Mouse (Mus musculus) regulatory T cell (primary cell): ENCODE measurements around the gene Mea1.

ENCODE experiments used
- in situ Hi-C: fragments of 300-600 bp; cut with MboI, MseI; formaldehyde crosslinking; loops from one replicate; pipeline ENCODE4 v1.15.1; 2025; ENCODE audit warnings: high pct_unique_total_duplicates

The Mea1 gene

GRCm38 (mm10) chr17:46678416-46678815 lies at the start of gene Mea1:
Gene Mea1, plus strand, starts transcription at chr17:46678793.
- in situ Hi-C loops: no loop called here

- in situ Hi-C loops: no loop called here
Observed at GRCm38 (mm10) chr17:46629685-46630441, 48.7 kb upstream of the Mea1 start.

- in situ Hi-C loops: no loop called here
Observed at GRCm38 (mm10) chr17:46636831-46637523, 41.6 kb upstream of the Mea1 start.

- in situ Hi-C loops: no loop called here
Observed at GRCm38 (mm10) chr17:46639929-46640328, 38.7 kb upstream of the Mea1 start.

GRCm38 (mm10) chr17:46642060-46642459 lies 36.5 kb upstream of the Mea1 start:
- in situ Hi-C loops: no loop called here

DNA sequence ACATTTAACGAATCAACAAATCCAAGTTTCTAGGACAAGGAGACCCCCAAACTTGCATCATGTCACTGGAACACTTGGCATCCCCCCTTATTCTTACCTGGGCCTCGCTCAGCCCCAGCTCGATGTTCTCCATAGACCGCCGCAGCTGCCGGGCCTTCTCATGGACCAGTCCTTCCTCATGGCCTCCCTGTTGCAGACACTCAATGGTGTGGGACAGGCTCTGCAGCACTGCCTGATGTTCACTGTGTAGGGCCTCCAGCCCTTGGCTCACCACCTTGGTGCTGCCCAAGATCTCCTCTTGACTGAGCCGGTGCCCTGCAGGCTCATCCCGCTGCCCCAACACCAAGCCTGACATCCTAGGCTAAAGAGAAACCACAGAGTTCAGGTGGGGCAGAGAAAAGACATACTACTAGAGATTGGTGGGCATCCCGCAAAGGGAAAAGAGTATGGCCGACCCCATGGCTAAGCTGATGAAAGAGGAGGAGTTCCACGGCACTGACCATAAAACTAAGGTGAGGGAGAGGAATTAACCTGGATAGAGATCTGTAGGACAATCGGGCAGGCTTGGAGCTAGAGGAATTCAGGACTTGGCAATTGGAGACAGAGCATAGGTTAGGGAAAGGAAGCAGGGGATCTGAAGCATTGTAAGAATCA lies 34.3 kb upstream of the Mea1 start:
- in situ Hi-C loops: no loop called here

GRCm38 (mm10) chr17:46644916-46645475 lies 33.6 kb upstream of the Mea1 start:
- in situ Hi-C loops: no loop called here

DNA sequence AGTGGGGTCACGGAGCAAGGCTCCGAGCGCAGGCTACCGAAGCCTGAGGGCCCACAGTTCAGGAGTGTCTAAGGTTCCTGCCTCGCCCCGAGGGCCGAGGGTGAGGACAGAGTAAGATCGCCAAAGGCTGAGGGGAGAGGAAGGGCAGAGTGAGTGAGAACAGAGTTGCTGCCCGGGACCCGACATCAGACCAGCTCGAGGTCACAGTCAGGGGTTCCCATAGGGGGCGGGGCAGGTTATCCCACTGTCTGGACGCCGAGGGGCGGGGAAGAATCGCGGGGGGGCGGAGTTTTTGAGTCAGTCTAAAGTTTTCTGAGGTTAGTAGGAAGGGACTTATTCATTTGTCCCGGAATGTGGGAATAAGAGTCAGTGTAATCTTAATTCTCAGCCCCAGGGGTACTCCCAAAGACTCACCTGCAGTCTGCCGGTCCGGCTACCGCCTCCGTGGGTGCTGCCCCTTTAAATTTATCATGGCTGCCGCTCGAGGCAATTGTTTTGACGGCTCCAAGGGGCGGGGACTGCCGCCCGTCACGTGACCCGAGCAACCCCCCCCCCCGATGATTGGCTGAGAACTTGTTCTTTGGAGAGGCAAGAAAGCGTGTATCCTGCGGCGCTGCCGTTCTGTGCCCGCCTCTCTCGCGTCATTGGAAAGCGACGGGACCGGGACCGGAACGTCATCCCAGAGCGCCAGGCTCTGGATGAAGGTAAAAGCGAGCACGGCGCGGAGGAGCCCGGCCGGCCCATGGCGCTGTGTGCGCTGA lies 32.9 kb upstream of the Mea1 start, which contains the start of the genes Klc4 and Mrpl2:
Gene Klc4, minus strand, starts transcription at position 462 of the 761 bp plus-strand sequence.
Gene Mrpl2, plus strand, starts transcription at position 669 of the 761 bp plus-strand sequence.
- in situ Hi-C loops: no loop called here

GRCm38 (mm10) chr17:46646322-46646662 lies 32.3 kb upstream of the Mea1 start:
- in situ Hi-C loops: no loop called here

DNA sequence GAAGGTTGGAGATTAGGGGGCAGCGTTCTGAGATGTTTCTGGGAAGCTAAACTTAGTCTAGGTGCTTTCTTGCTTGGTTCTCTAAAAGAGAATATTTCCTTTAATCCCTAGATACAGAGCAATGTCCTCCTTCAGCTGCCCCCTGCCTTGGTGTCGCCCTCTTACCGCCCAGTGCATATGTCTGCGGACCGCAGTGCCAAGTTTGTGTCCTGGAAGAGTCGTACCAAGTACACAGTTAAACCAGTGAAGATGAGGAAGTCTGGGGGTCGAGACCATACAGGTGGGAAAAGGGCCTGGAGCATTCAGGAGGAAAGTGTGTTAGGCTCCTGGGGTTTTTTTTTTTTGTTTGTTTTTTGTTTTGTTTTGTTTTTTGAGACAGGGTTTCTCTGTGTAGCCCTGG lies 31.3 kb upstream of the Mea1 start:
- in situ Hi-C loops: no loop called here

- in situ Hi-C loops: no loop called here
Observed at GRCm38 (mm10) chr17:46648436-46648835, 30.2 kb upstream of the Mea1 start.

- in situ Hi-C loops: no loop called here
Observed at GRCm38 (mm10) chr17:46649811-46650210, 28.8 kb upstream of the Mea1 start.

DNA sequence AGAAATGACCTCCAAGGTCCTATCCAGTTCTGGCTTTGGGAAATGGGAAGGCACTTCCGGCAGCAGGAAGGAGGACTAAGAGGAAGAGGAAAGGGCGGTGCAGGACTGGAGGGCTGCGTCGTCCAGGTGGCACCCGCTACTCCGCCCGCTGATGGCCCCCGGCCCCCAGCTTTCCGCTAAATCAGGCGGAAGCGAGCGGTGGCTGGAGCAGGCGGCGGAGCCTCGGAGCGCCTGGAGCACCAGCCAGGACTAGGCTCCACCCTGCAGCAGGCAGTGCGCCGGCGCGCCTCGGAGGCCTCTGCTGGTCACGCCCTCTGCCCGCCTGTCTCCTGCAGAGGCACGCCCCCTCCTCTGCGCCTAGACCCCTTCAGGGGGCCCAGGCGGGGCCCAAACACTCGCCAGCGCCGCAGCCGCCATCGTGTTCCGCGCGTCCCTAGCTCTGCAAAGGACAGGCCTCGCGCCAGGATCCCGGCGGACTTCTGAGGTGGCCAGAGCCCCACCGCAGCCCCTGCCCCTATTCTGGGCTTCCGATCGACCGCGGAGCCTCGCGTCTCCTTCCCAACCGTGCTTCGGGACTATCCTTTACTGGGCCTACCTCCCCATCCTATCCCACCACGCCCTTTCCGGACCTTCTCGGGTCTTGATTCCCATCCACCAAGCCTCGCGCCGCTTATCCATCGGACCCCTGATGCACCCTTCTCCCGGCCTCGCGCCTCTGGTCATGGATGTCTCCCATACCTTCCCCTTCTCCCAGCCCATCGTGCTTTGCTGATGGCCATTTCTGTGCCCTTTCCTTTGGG lies 28.2 kb upstream of the Mea1 start, which contains the start of gene Cul7:
Gene Cul7, plus strand, starts transcription at position 106 of the 800 bp plus-strand sequence.
- in situ Hi-C loops: no loop called here

DNA sequence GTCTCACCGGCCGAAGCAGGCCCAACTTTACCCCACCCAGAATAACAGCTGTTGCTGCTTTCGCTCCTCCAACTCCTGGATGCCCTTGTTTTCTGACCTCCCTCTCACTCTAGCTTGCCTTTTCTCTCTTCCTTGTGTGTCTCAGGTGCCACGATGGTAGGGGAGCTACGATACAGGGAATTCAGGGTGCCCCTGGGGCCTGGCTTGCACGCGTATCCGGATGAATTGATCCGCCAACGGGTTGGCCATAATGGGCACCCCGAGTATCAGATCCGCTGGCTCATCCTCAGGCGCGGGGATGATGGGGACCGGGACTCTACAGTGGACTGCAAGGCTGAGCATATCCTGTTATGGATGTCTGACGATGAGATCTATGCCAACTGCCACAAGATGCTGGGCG lies 27.3 kb upstream of the Mea1 start:
- in situ Hi-C loops: no loop called here

DNA sequence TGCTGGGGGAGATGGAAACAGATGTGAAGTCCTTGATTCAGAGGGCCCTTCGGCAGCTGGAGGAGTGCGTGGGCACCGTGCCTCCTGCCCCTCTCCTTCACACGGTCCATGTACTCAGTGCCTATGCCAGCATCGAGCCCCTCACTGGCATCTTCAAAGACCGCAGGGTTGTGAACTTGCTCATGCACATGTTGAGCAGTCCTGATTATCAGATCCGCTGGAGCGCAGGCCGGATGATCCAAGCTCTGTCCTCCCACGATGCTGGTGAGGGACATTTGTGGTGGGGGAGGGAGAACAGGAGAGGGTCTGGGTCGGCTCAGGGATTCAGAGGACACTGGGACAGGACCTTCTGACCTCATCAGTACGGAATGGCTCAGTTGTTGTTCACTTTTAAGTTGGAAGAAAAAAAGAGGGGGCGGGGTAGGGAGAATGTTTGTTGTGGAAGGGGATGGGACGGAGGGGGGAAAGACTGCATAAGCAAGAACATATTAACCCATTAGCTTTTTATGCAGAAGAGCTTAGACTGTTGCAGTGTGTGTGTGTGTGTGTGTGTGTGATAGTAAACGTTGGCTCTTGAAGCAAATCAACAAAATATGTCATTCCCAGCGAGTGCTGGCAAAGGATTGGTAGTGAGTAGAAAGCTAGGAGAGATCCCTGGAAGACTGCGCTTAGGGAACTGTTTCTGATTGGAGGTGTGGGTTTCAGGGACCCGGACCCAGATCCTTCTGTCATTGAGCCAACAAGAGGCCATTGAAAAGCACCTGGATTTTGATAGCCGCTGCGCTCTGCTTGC lies 26.6 kb upstream of the Mea1 start:
- in situ Hi-C loops: no loop called here

- in situ Hi-C loops: no loop called here
Observed at GRCm38 (mm10) chr17:46656054-46656453, 22.5 kb upstream of the Mea1 start.

DNA sequence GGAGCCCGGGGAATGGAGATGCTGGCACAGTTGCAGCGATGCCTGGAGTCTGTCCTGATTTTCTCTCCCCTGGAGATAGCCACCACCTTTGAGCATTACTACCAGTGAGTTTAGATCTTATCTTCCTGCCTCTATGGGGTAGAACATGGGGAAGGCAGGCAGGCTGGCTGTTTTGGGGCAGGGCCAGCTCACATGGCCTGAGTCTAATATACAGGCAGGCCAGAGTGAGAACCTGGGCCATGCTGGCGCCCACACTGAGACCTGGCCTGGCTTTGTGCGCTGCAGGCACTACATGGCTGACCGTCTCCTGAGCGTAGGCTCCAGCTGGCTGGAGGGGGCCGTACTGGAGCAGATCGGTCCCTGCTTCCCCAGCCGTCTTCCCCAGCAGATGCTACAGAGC lies 17.2 kb upstream of the Mea1 start:
- in situ Hi-C loops: loop anchor here (5.0 kb wide), 1 partner anchor 61 kb away; no protein-coding TSS in a partner anchor

GRCm38 (mm10) chr17:46661981-46662380 lies 16.6 kb upstream of the Mea1 start:
- in situ Hi-C loops: loop anchor here (5.0 kb wide), 1 partner anchor 60 kb away; no protein-coding TSS in a partner anchor

GRCm38 (mm10) chr17:46662730-46663129 lies 15.9 kb upstream of the Mea1 start:
- in situ Hi-C loops: loop anchor here (5.0 kb wide), 1 partner anchor 60 kb away; no protein-coding TSS in a partner anchor

GRCm38 (mm10) chr17:46667712-46668111 lies 10.9 kb upstream of the Mea1 start:
- in situ Hi-C loops: no loop called here
